Mouse (Mus musculus): ENCODE measurements around the gene Lst1.

- no peak for TF ChIP-seq POLR2AphosphoS5 (IDR thresholded peaks at IDR 0.05; ENCODE audit: insufficient replicate concordance, low read depth, low read length)
- TF ChIP-seq CTCF (IDR thresholded peaks at IDR 0.05; ENCODE audit: low read depth, low read length): peak; percentile 92
- no peak for TF ChIP-seq GATA2 (IDR thresholded peaks at IDR 0.05; ENCODE audit: borderline replicate concordance, low read depth, low read length)
Observed at GRCm38 (mm10) chr17:35232043-35232442, 43.8 kb upstream of the Lst1 start.

All from G1E (cell line).